Mouse (Mus musculus) liver, postnatal 0 days (tissue): ENCODE data around the gene A130010J15Rik. TPM values are rescaled to one million over a fixed set of nuclear protein-coding genes. Genes with fewer than 3 reads are reported as not detected.

Experiments used
- ATAC-seq: fragments of 200-750 bp; cut with Nextera tagmentation; 2 replicates; pipeline ENCODE4 v1.8.0; 2017; ENCODE audit warnings: mild to moderate bottlenecking, moderate library complexity
- DNase-seq: peaks from one replicate; pipeline ENCODE4 v3.0.0-alpha.2; 2016
- H3K27ac ChIP-seq: fragments of 300-500 bp; sonication (generic); 2 replicates; pipeline ENCODE4 v1.5.1; 2014; ENCODE audit warnings: antibody characterized with exemption, moderate library complexity, mild to moderate bottlenecking, low read depth
- H3K27me3 ChIP-seq: fragments of 300-500 bp; sonication (generic); 2 replicates; pipeline ENCODE4 v1.6.1; 2014; ENCODE audit warnings: low read length, control low read depth, mixed read lengths; ENCODE audit not compliant: insufficient read depth
- H3K36me3 ChIP-seq: fragments of 300-500 bp; sonication (generic); replicated peaks from 2 replicates; pipeline ENCODE4 v1.6.1; 2014; ENCODE audit warnings: mild to moderate bottlenecking, control low read depth, low read length, moderate library complexity, mixed read lengths; ENCODE audit not compliant: insufficient read depth
- H3K4me1 ChIP-seq: fragments of 300-500 bp; sonication (generic); 2 replicates; pipeline ENCODE4 v1.6.1; 2014; ENCODE audit warnings: antibody characterized with exemption, mild to moderate bottlenecking, control low read depth; ENCODE audit not compliant: insufficient read depth
- H3K4me2 ChIP-seq: fragments of 300-500 bp; sonication (generic); 2 replicates; pipeline ENCODE4 v1.6.1; 2014; ENCODE audit warnings: low read depth, mild to moderate bottlenecking, low read length, moderate library complexity, mixed read lengths
- H3K4me3 ChIP-seq: fragments of 300-500 bp; sonication (generic); 2 replicates; pipeline ENCODE4 v1.5.1; 2014; ENCODE audit warnings: low read depth, low read length
- H3K9ac ChIP-seq: fragments of 300-500 bp; sonication (generic); replicated peaks from 2 replicates; pipeline ENCODE4 v1.6.1; 2014; ENCODE audit warnings: mild to moderate bottlenecking, moderate library complexity
- H3K9me3 ChIP-seq: fragments of 300-500 bp; sonication (generic); 2 replicates; pipeline ENCODE4 v1.6.1; 2016; ENCODE audit warnings: mild to moderate bottlenecking, control low read depth, low read length, mixed read lengths
- CTCF ChIP-seq: sonication (generic); IDR thresholded peaks from 2 replicates; pipeline ENCODE4 v1.5.1; 2016; ENCODE audit warnings: antibody characterized with exemption, low read depth
- EP300 ChIP-seq: IDR thresholded peaks from 2 replicates; pipeline ENCODE4 v1.6.1; 2016; ENCODE audit warnings: antibody characterized with exemption, low read depth, mild to moderate bottlenecking
- WGBS: fragments of 180-500 bp; shearing (Covaris S2); extraction: QIAGEN DNeasy Blood & Tissue Kit; methylation state at CpG from one replicate; pipeline ENCODE4 v1.1.7; 2014; ENCODE audit not compliant: insufficient replicate concordance; 5-methylcytosine and 5-hydroxymethylcytosine counted together
- polyA plus RNA-seq: library from polyadenylated mRNA; unstranded; fragments of >200 nt; fragmentation: Nextera tagmentation; extraction: Ambion mirVana; gene quantifications from 2 replicates; pipeline ENCODE4 v1.2.1, GENCODE M21; 2015

The A130010J15Rik gene
- polyA plus RNA-seq, 1 experiment from 2014 or later = 6.2 TPM

DNA sequence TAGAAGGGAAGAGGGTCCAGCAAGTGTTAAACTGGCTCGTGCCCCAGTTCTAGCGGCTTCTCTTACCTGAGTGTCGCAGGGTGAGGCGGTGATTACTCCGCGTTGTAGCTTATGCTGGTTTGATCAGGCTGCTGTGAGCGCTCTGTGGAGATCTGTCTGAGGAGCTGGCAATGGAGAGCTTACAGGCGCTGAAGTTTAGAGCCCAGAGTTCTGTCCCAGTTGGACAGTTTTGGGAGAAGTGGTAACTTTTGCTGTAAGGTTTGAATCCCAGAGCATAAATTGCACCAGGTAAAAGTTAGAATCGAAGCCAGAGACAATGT, 5.9 kb downstream of the A130010J15Rik start:
- ATAC-seq (no peak), DNase-seq (no peak)
- Histone ChIP-seq H3K4me2 (peak overlapping the region; percentile 87), H3K27me3 (no peaks in the 10 kb centered on the region), H3K9me3 (no peaks in the 10 kb centered on the region), H3K36me3 (no peaks in the 10 kb centered on the region), H3K9ac (peak overlapping the region; percentile 69), H3K4me3 (peak overlapping the region; percentile 77), H3K27ac (peak overlapping the region; percentile 87), H3K4me1 (peaks cover 28% of the 10 kb centered on the region)
- TF ChIP-seq EP300 (no peak), CTCF (no peak)
- WGBS = 14% methylated on average over 9 of the region's 9 CpGs

DNA sequence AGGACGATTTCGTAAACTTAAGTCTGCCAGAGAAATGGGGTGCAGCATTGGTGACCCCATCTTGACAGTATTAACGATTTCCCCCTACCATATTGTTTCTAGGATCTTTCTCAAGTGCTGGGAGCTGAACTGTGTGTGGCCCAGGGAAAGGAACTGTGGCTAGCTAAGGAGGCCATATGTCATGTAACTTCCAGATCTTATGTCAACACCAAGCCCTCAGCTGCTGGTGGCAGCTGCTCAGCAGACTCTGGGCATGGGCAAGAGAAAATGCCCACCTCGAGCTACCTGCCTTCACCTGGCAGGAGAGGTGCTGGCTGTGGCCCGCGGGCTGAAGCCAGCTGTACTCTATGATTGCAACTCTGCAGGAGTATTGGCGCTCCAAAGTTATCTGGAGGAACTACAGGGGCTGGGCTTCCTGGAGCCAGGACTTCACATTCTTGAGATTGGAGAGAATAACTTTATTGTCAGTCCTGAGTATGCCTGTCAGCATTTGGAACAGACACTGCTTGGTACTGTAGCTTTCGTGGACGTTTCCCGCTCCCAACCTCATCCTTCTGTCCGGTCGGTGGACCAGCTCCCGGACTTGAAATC, 6.4 kb downstream of the A130010J15Rik start:
- Histone ChIP-seq H3K4me2 (peak overlapping the region; percentile 87), H3K4me1 (peaks cover 28% of the 10 kb centered on the region), H3K36me3 (no peaks in the 10 kb centered on the region), H3K4me3 (peak overlapping the region; percentile 77), H3K9me3 (no peaks in the 10 kb centered on the region), H3K27me3 (no peaks in the 10 kb centered on the region), H3K9ac (peak overlapping the region; percentile 69), H3K27ac (peak overlapping the region; percentile 87)
- no peak for ATAC-seq
- 69% methylated on average over 13 of the region's 13 CpGs for WGBS
- no peak for TF ChIP-seq EP300
- no peak for TF ChIP-seq CTCF
- DNase-seq = no peak

GRCm38 (mm10) chr1:193181104-193181503, 13.3 kb downstream of the A130010J15Rik start:
- H3K9me3 ChIP-seq = no peaks in the 10 kb centered on the region
- H3K36me3 ChIP-seq = peaks cover 3% of the 10 kb centered on the region; the same call in 1 of the 2 replicates
- ATAC-seq (no peak), DNase-seq (no peak)
- TF ChIP-seq EP300 = no peak
- TF ChIP-seq CTCF = no peak
- H3K27ac ChIP-seq = no peak overlapping the region
- 69% methylated on average over 3 of the region's 3 CpGs for WGBS
- H3K4me3 ChIP-seq = no peak overlapping the region
- H3K9ac ChIP-seq = no peak overlapping the region
- H3K4me2 ChIP-seq = no peak overlapping the region
- no peaks in the 10 kb centered on the region for H3K4me1 ChIP-seq
- no peaks in the 10 kb centered on the region for H3K27me3 ChIP-seq

GRCm38 (mm10) chr1:193188257-193188656, 20.4 kb downstream of the A130010J15Rik start:
- Histone ChIP-seq H3K27ac (no peak overlapping the region), H3K9ac (no peak overlapping the region), H3K4me2 (no peak overlapping the region), H3K27me3 (no peaks in the 10 kb centered on the region), H3K9me3 (no peaks in the 10 kb centered on the region), H3K4me1 (0 out of 2 replicates have a peak, but pooled peaks cover 3% of the 10 kb centered on the region), H3K36me3 (peaks cover 3% of the 10 kb centered on the region), H3K4me3 (no peak overlapping the region)
- WGBS = 66% methylated on average over 6 of the region's 6 CpGs
- DNase-seq (no peak), ATAC-seq (no peak)
- TF ChIP-seq EP300 (no peak), CTCF (no peak)

GRCm38 (mm10) chr1:193189151-193189621, 21.3 kb downstream of the A130010J15Rik start:
- peak; percentile 60 for ATAC-seq

GRCm38 (mm10) chr1:193189771-193190170, 21.9 kb downstream of the A130010J15Rik start:
- Histone ChIP-seq H3K9me3 (no peaks in the 10 kb centered on the region), H3K27ac (no peak overlapping the region; the same call in 1 of the 2 replicates), H3K36me3 (peaks cover 5% of the 10 kb centered on the region), H3K4me1 (0 out of 2 replicates have a peak, but pooled peaks cover 3% of the 10 kb centered on the region), H3K9ac (no peak overlapping the region), H3K4me2 (no peak overlapping the region), H3K4me3 (no peak overlapping the region), H3K27me3 (no peaks in the 10 kb centered on the region)
- no peak for DNase-seq
- 46% methylated on average over 3 of the region's 3 CpGs for WGBS
- ATAC-seq = no peak
- TF ChIP-seq CTCF = no peak
- TF ChIP-seq EP300 = no peak

More at GRCm38 (mm10) chr1:193189151-193189621, 21.3 kb downstream of the A130010J15Rik start:
- Histone ChIP-seq H3K4me2 (no peak overlapping the region), H3K4me3 (no peak overlapping the region), H3K9ac (no peak overlapping the region), H3K4me1 (0 out of 2 replicates have a peak, but pooled peaks cover 3% of the 10 kb centered on the region), H3K36me3 (peaks cover 5% of the 10 kb centered on the region), H3K27ac (peak overlapping the region; percentile 25), H3K9me3 (no peaks in the 10 kb centered on the region), H3K27me3 (no peaks in the 10 kb centered on the region)
- DNase-seq = no peak
- TF ChIP-seq CTCF (no peak), EP300 (no peak)
- 56% methylated on average over 9 of the region's 9 CpGs for WGBS
